Mouse (Mus musculus): ENCODE results near the gene Ttll12. TPM values are rescaled to one million over a fixed set of nuclear protein-coding genes. Genes with fewer than 3 reads are reported as not detected.
A peak's percentile ranks its signal among the peaks of the same experiment; 100 is the strongest.

The Ttll12 gene
- polyA plus RNA-seq, 1 experiment from 2014 or later = 50.7 TPM

DNA sequence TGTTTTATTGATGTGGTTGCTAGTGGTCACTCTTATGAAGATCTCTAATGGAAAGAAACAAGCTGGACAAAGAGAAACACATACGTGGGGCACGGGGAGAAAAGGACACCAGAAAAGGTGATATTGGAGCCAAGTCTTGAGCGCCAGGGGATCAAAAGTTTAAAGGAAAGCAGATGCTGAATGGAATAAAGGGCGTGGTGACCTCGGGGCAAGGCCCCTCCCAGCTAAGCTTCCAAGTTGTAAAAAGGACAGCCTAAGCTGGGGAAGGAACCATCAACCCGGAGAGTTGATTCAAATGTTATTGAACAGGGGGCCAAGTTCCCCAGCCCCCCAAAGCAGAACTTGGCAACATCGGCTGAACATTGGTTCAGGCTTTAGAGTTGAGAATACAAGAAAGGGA is 36.1 kb upstream of the Ttll12 start:
- H3K27me3 ChIP-seq (ENCODE audit: control insufficient read depth, insufficient read depth, low read length) = no peaks in the 10 kb centered on the region
- no peak overlapping the region for H3K27ac ChIP-seq (replicated peaks; ENCODE audit: low read depth, low read length)
- ATAC-seq (ENCODE audit: low FRiP score, low TSS enrichment) (no peak), DNase-seq (no peak)
- H3K4me2 ChIP-seq (ENCODE audit: low read length) = no peak overlapping the region
- WGBS = 87% methylated on average over 7 of the region's 7 CpGs
- no peaks in the 10 kb centered on the region for H3K4me1 ChIP-seq (ENCODE audit: control insufficient read depth, insufficient read depth, low read length)
- no peak overlapping the region for H3K4me3 ChIP-seq (replicated peaks; ENCODE audit: low read depth, low read length)
- H3K36me3 ChIP-seq (ENCODE audit: control insufficient read depth, insufficient read depth, low read length) = peaks cover 9% of the 10 kb centered on the region; the same call in 1 of the 2 replicates
- H3K9ac ChIP-seq (replicated peaks; ENCODE audit: low read length) = no peak overlapping the region
- H3K9me3 ChIP-seq (ENCODE audit: control insufficient read depth, low read length) = no peaks in the 10 kb centered on the region

DNA sequence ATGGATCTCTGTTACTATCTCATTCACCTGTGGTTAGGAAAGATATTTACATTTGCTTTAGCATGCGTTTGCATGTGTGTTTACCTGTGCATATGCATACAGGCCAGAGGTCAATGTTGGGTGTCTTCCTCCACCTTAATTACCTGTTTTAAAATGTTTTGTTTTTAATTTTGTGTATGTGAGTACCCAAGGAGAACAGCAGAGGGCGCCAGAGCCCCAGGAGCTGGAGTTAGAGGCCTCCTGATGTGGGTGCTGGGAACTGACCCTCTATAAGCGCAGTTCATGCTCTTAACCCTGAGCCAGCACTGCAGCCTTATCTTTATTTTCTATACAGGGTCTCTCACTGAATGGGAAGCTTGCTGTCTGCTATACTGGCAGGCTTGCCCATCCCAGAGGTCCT is 34.8 kb upstream of the Ttll12 start:
- Histone ChIP-seq H3K36me3 (ENCODE audit: control insufficient read depth, insufficient read depth, low read length) (peaks cover 9% of the 10 kb centered on the region; the same call in 1 of the 2 replicates), H3K9ac (replicated peaks; ENCODE audit: low read length) (no peak overlapping the region), H3K27ac (replicated peaks; ENCODE audit: low read depth, low read length) (no peak overlapping the region), H3K27me3 (ENCODE audit: control insufficient read depth, insufficient read depth, low read length) (no peaks in the 10 kb centered on the region), H3K4me1 (ENCODE audit: control insufficient read depth, insufficient read depth, low read length) (no peaks in the 10 kb centered on the region), H3K4me2 (ENCODE audit: low read length) (no peak overlapping the region), H3K4me3 (replicated peaks; ENCODE audit: low read depth, low read length) (no peak overlapping the region), H3K9me3 (ENCODE audit: control insufficient read depth, low read length) (no peaks in the 10 kb centered on the region)
- WGBS = 83% methylated on average over 3 of the region's 3 CpGs
- no peak for ATAC-seq (ENCODE audit: low FRiP score, low TSS enrichment)
- no peak for DNase-seq

DNA sequence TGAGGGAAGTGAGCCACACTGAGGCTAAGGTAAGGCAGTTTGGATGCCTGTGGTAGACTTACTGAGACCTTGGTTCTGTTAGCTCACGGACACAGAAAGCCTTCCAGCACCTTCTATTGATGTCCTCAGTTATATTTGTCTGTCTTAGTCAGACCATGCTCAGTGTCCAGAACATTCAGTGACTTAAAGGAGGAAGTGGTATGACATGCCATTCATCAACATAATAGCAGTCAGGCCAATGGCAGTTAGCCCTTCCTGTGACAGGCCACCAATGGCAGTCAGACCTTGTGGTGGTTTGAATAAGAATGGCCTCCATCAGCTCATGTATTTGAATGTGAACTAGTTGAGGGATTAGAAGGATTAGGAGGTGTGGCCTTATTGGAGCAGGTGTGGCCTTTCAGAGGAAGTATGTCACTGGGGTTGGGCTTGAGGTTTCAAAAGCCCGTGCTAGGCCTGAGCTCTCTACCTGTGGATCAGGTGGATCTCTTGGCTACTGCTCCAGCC is 31.2 kb upstream of the Ttll12 start:
- WGBS = 87% methylated on average over 2 of the region's 2 CpGs
- H3K4me3 ChIP-seq (replicated peaks; ENCODE audit: low read depth, low read length) = no peak overlapping the region
- H3K27me3 ChIP-seq (ENCODE audit: control insufficient read depth, insufficient read depth, low read length) = no peaks in the 10 kb centered on the region
- H3K4me2 ChIP-seq (ENCODE audit: low read length) = no peak overlapping the region
- H3K27ac ChIP-seq (replicated peaks; ENCODE audit: low read depth, low read length) = no peak overlapping the region
- H3K9me3 ChIP-seq (ENCODE audit: control insufficient read depth, low read length) = no peaks in the 10 kb centered on the region
- no peak for ATAC-seq (ENCODE audit: low FRiP score, low TSS enrichment)
- peaks cover 9% of the 10 kb centered on the region; the same call in 1 of the 2 replicates for H3K36me3 ChIP-seq (ENCODE audit: control insufficient read depth, insufficient read depth, low read length)
- no peak overlapping the region for H3K9ac ChIP-seq (replicated peaks; ENCODE audit: low read length)
- no peaks in the 10 kb centered on the region for H3K4me1 ChIP-seq (ENCODE audit: control insufficient read depth, insufficient read depth, low read length)
- DNase-seq = no peak

DNA sequence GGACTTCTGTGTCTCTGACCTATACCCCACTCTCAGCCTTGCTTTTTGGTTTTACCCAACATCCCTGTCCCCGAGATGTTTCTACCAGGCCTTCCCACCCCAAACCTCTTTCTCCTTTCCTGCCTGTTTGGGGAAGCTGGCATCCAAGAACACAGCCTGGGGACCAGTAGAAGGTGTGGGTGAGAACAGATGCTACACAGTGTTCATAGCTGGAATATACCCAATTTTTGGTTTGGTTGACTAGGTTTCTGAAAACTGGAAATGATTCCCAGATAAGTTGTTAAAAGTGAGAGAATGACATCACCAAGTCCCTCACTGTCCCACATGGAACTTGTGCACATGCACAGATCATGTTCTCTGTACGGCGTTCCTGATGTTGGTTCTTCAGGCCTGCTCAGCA is 20.3 kb upstream of the Ttll12 start:
- Histone ChIP-seq H3K27me3 (ENCODE audit: control insufficient read depth, insufficient read depth, low read length) (no peaks in the 10 kb centered on the region), H3K4me3 (replicated peaks; ENCODE audit: low read depth, low read length) (no peak overlapping the region), H3K4me2 (ENCODE audit: low read length) (no peak overlapping the region), H3K27ac (replicated peaks; ENCODE audit: low read depth, low read length) (no peak overlapping the region), H3K4me1 (ENCODE audit: control insufficient read depth, insufficient read depth, low read length) (no peaks in the 10 kb centered on the region), H3K9ac (replicated peaks; ENCODE audit: low read length) (no peak overlapping the region), H3K9me3 (ENCODE audit: control insufficient read depth, low read length) (no peaks in the 10 kb centered on the region), H3K36me3 (ENCODE audit: control insufficient read depth, insufficient read depth, low read length) (peaks cover 17% of the 10 kb centered on the region; the same call in 1 of the 2 replicates)
- DNase-seq (no peak), ATAC-seq (ENCODE audit: low FRiP score, low TSS enrichment) (no peak)
- WGBS = 94% methylated on average over 3 of the region's 3 CpGs

DNA sequence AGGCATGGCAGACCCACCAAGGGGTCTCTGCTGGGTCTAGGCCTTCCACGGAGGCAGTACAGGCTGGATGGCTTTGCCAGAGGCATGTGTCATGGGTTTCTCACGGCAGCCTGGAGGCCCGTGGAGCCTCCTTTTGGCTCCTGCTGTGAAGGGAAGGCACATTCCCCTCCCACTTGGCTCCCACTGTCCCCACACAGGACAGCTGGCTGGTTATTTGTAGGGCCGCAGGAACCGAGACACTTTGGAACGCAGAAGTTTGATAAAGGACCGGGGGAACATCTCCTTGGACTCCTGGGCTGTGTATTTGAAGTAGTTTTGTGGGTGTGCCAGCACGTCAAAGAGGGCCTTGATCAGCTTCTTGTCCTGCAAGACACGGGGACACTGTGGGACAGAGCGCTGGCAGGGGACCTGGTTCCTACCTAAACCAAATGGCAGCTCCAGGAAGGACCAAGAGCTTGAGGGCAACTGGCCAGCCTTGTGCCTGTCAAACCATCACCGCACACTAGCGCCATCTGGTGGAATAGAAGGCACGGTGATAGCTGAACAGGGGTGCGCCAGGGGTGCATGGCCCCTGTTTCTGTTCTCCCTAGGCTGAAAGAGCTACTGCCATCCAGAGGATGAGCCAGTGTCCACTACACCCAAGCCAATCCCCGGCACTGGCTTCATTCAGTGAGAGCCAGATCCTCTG is 12.3 kb upstream of the Ttll12 start:
- 56% methylated on average over 15 of the region's 15 CpGs for WGBS
- Histone ChIP-seq H3K27ac (replicated peaks; ENCODE audit: low read depth, low read length) (no peak overlapping the region), H3K4me3 (replicated peaks; ENCODE audit: low read depth, low read length) (no peak overlapping the region), H3K9ac (replicated peaks; ENCODE audit: low read length) (no peak overlapping the region), H3K4me1 (ENCODE audit: control insufficient read depth, insufficient read depth, low read length) (no peaks in the 10 kb centered on the region), H3K9me3 (ENCODE audit: control insufficient read depth, low read length) (no peaks in the 10 kb centered on the region), H3K4me2 (ENCODE audit: low read length) (no peak overlapping the region), H3K36me3 (ENCODE audit: control insufficient read depth, insufficient read depth, low read length) (no peaks in the 10 kb centered on the region), H3K27me3 (ENCODE audit: control insufficient read depth, insufficient read depth, low read length) (no peaks in the 10 kb centered on the region)
- DNase-seq (peak; percentile 81), ATAC-seq (ENCODE audit: low FRiP score, low TSS enrichment) (no peak; the same call in 1 of the 2 replicates)

DNA sequence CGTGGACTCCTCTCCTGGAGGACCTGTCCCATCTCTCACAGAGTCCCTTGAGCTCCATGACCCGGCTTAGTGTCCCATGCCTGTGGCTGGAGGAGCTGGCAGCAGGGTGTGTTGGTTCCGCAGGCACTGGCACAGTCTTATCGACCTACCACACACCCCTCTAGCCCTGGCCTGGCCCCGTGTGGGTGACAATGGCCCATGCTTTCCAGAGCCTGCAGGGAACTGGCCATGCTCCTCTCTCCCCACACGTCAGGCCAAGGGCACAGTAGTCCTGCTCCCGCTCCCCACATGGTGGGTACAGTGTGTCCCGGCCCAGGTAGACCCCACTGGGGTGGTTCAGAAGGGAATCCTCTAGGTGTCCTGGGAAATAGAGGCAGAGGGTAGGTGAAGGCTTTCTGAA is 11.7 kb upstream of the Ttll12 start:
- Histone ChIP-seq H3K9me3 (ENCODE audit: control insufficient read depth, low read length) (no peaks in the 10 kb centered on the region), H3K4me2 (ENCODE audit: low read length) (no peak overlapping the region), H3K4me3 (replicated peaks; ENCODE audit: low read depth, low read length) (no peak overlapping the region), H3K27ac (replicated peaks; ENCODE audit: low read depth, low read length) (no peak overlapping the region), H3K4me1 (ENCODE audit: control insufficient read depth, insufficient read depth, low read length) (no peaks in the 10 kb centered on the region), H3K27me3 (ENCODE audit: control insufficient read depth, insufficient read depth, low read length) (no peaks in the 10 kb centered on the region), H3K36me3 (ENCODE audit: control insufficient read depth, insufficient read depth, low read length) (no peaks in the 10 kb centered on the region), H3K9ac (replicated peaks; ENCODE audit: low read length) (no peak overlapping the region)
- no peak for DNase-seq
- ATAC-seq (ENCODE audit: low FRiP score, low TSS enrichment) = no peak
- WGBS = 91% methylated on average over 8 of the region's 8 CpGs

DNA sequence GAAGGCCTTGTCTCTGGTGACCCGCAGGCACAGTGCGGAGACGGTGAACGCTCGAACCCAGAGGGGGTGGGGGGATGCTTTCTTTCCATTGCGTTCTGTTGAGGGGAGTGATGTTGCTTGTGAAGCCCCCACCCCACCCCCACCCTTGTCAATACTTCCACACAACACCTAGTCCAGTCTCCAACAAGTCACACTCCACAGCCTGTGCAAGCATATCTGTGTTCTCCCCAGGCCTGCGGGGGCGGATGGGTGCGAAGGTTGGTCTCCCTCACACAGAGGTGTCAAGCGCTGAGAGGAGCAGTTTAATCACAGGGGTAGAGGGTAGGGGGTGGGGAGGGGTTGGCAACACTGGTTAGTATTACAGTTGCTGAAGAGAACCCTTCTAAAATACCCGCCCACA is 11.3 kb upstream of the Ttll12 start:
- 93% methylated on average over 11 of the region's 11 CpGs for WGBS
- Histone ChIP-seq H3K4me1 (ENCODE audit: control insufficient read depth, insufficient read depth, low read length) (no peaks in the 10 kb centered on the region), H3K4me3 (replicated peaks; ENCODE audit: low read depth, low read length) (no peak overlapping the region), H3K9ac (replicated peaks; ENCODE audit: low read length) (no peak overlapping the region), H3K27me3 (ENCODE audit: control insufficient read depth, insufficient read depth, low read length) (no peaks in the 10 kb centered on the region), H3K36me3 (ENCODE audit: control insufficient read depth, insufficient read depth, low read length) (no peaks in the 10 kb centered on the region), H3K9me3 (ENCODE audit: control insufficient read depth, low read length) (no peaks in the 10 kb centered on the region), H3K4me2 (ENCODE audit: low read length) (no peak overlapping the region), H3K27ac (replicated peaks; ENCODE audit: low read depth, low read length) (no peak overlapping the region)
- ATAC-seq (ENCODE audit: low FRiP score, low TSS enrichment) (no peak), DNase-seq (no peak)

DNA sequence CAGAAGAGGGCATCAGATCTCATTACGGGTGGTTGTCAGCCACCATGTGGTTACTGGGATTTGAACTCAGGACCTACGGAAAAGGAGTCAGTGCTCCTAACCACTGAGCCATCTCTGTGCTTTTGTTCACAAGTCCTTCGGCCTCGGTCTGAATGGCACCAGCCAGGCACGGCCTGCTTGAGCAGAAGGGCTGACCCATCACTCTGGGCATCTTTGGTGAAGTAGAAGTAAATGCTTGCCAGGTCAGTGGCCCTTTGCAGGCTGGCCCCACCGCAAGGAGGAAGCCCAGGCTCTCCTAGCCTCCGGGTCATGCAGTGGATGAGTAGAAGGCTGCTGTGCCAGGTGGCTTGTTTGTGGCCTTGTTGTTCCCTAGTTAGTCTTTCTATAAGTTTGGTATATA is 8.5 kb upstream of the Ttll12 start:
- DNase-seq (no peak), ATAC-seq (ENCODE audit: low FRiP score, low TSS enrichment) (no peak)
- Histone ChIP-seq H3K9me3 (ENCODE audit: control insufficient read depth, low read length) (no peaks in the 10 kb centered on the region), H3K4me1 (ENCODE audit: control insufficient read depth, insufficient read depth, low read length) (no peaks in the 10 kb centered on the region), H3K27ac (replicated peaks; ENCODE audit: low read depth, low read length) (no peak overlapping the region), H3K4me3 (replicated peaks; ENCODE audit: low read depth, low read length) (no peak overlapping the region), H3K36me3 (ENCODE audit: control insufficient read depth, insufficient read depth, low read length) (no peaks in the 10 kb centered on the region), H3K4me2 (ENCODE audit: low read length) (no peak overlapping the region), H3K27me3 (ENCODE audit: control insufficient read depth, insufficient read depth, low read length) (no peaks in the 10 kb centered on the region), H3K9ac (replicated peaks; ENCODE audit: low read length) (no peak overlapping the region)
- WGBS = 94% methylated on average over 7 of the region's 7 CpGs

DNA sequence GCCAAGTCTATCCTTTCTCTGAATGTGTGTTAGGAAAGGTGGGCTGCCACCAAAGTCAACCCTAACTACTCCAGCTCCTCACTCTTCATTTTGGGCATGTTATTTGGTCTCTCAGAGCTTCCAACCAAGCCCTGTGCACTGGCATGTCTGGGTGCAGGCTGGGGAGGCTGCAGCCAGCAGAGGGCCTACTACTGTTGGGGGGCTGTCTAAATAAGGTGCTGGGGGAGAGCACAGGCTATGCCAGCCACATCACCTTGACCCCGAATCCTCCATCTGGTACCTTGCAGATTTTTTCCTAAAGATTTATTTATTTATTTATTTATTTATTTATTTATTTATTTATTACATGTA is 8.1 kb upstream of the Ttll12 start:
- H3K9me3 ChIP-seq (ENCODE audit: control insufficient read depth, low read length) = no peaks in the 10 kb centered on the region
- DNase-seq (no peak), ATAC-seq (ENCODE audit: low FRiP score, low TSS enrichment) (no peak)
- no peaks in the 10 kb centered on the region for H3K4me1 ChIP-seq (ENCODE audit: control insufficient read depth, insufficient read depth, low read length)
- no peak overlapping the region for H3K4me3 ChIP-seq (replicated peaks; ENCODE audit: low read depth, low read length)
- no peak overlapping the region for H3K9ac ChIP-seq (replicated peaks; ENCODE audit: low read length)
- H3K36me3 ChIP-seq (ENCODE audit: control insufficient read depth, insufficient read depth, low read length) = no peaks in the 10 kb centered on the region
- no peak overlapping the region for H3K27ac ChIP-seq (replicated peaks; ENCODE audit: low read depth, low read length)
- WGBS = 100% methylated on average over 1 of the region's 1 CpGs
- no peaks in the 10 kb centered on the region for H3K27me3 ChIP-seq (ENCODE audit: control insufficient read depth, insufficient read depth, low read length)
- H3K4me2 ChIP-seq (ENCODE audit: low read length) = no peak overlapping the region
